Mouse (Mus musculus) MEL (cell line): ENCODE results near the gene Fndc5. TPM values are rescaled to one million over a fixed set of nuclear protein-coding genes. Genes with fewer than 3 reads are reported as not detected.

Experiments
- DNase-seq: peaks from one replicate; pipeline ENCODE4 v3.0.0; 2011; ENCODE audit warnings: low read depth, low spot score
- H3K27ac ChIP-seq: 2 replicates; pipeline ENCODE4 v1.5.1; 2012; ENCODE audit warnings: low read depth, mild to moderate bottlenecking, control low read depth, low read length, moderate library complexity; ENCODE audit not compliant: control insufficient read depth
- H3K27me3 ChIP-seq, 2 experiments: fragments of 150-350 bp in 1 of 2; sonication (generic) in 1 of 2; 2 replicates each; pipeline ENCODE4 v1.6.1; 2012; ENCODE audit warnings: low read length in 2 of 2, mild to moderate bottlenecking in 2 of 2, improper control_type of control experiment in 1 of 2, moderate library complexity in 1 of 2; ENCODE audit not compliant: insufficient read depth in 2 of 2, control insufficient read depth in 1 of 2
- H3K36me3 ChIP-seq, 2 experiments: 2 replicates each; pipeline ENCODE4 v1.6.1; 2012 to 2014; ENCODE audit warnings: low read length in 2 of 2, improper control_type of control experiment in 1 of 2, inconsistent platforms in 1 of 2, mild to moderate bottlenecking in 1 of 2; ENCODE audit not compliant: insufficient read depth in 2 of 2, control insufficient read depth in 1 of 2
- H3K4me1 ChIP-seq, 2 experiments: fragments of 150-350 bp in 1 of 2; sonication (generic) in 1 of 2; 2 replicates each; pipeline ENCODE4 v1.6.1; 2012; ENCODE audit warnings: low read length in 2 of 2, improper control_type of control experiment in 1 of 2, mild to moderate bottlenecking in 1 of 2; ENCODE audit not compliant: insufficient read depth in 2 of 2, control insufficient read depth in 1 of 2
- H3K4me3 ChIP-seq, 2 experiments: fragments of 150-350 bp in 1 of 2; sonication (generic) in 1 of 2; 2 replicates each; pipeline ENCODE4 v1.5.1; 2012; ENCODE audit warnings: low read depth in 2 of 2, low read length in 2 of 2, mild to moderate bottlenecking in 2 of 2, moderate library complexity in 2 of 2, control low read depth in 1 of 2, improper control_type of control experiment in 1 of 2; ENCODE audit not compliant: control insufficient read depth in 1 of 2, insufficient read depth in 1 of 2
- H3K79me2 ChIP-seq: 2 replicates; pipeline ENCODE4 v1.6.1; 2012; ENCODE audit warnings: mild to moderate bottlenecking, low read length, moderate library complexity; ENCODE audit not compliant: control insufficient read depth, poor library complexity, insufficient read depth
- H3K9ac ChIP-seq: 2 replicates; pipeline ENCODE4 v1.6.1; 2012; ENCODE audit warnings: low read depth, mild to moderate bottlenecking, control low read depth, low read length, moderate library complexity; ENCODE audit not compliant: control insufficient read depth, poor library complexity, severe bottlenecking
- H3K9me3 ChIP-seq: fragments of 150-350 bp; sonication (generic); replicated peaks from 2 replicates; pipeline ENCODE4 v1.6.1; 2012; ENCODE audit warnings: mild to moderate bottlenecking, low read length, improper control_type of control experiment, moderate library complexity; ENCODE audit not compliant: insufficient read depth
- BHLHE40 ChIP-seq: IDR thresholded peaks from 2 replicates; pipeline ENCODE4 v1.6.1; 2012; ENCODE audit warnings: low read depth, mild to moderate bottlenecking, inconsistent platforms, low read length, improper control_type of control experiment, borderline replicate concordance
- EP300 ChIP-seq, 2 experiments: IDR thresholded peaks; 2 replicates each; pipeline ENCODE4 v1.6.1; 2011; ENCODE audit warnings: improper control_type of control experiment in 2 of 2, low read length in 2 of 2, low read depth in 1 of 2, mild to moderate bottlenecking in 1 of 2
- ETS1 ChIP-seq: IDR thresholded peaks from 2 replicates; pipeline ENCODE4 v1.6.1; 2012; ENCODE audit warnings: low read depth, mild to moderate bottlenecking, inconsistent platforms, low read length, improper control_type of control experiment, moderate library complexity
- GATA1 ChIP-seq: IDR thresholded peaks from 2 replicates; pipeline ENCODE4 v1.6.1; 2011; ENCODE audit warnings: low read depth, low read length, improper control_type of control experiment
- HCFC1 ChIP-seq: IDR thresholded peaks from 2 replicates; pipeline ENCODE4 v1.6.1; 2012; ENCODE audit warnings: low read depth, mild to moderate bottlenecking, inconsistent platforms, low read length, improper control_type of control experiment, moderate library complexity
- JUND ChIP-seq: IDR thresholded peaks from 2 replicates; pipeline ENCODE4 v1.6.1; 2011; ENCODE audit warnings: low read depth, mild to moderate bottlenecking, improper control_type of control experiment, low read length
- MYB ChIP-seq: IDR thresholded peaks from 2 replicates; pipeline ENCODE4 v1.6.1; 2011; ENCODE audit warnings: mild to moderate bottlenecking, low read depth, low read length, improper control_type of control experiment
- NELFE ChIP-seq: IDR thresholded peaks from 2 replicates; pipeline ENCODE4 v1.6.1; 2011; ENCODE audit warnings: low read depth, low read length, improper control_type of control experiment
- POLR2A ChIP-seq, 2 experiments: IDR thresholded peaks; 2 replicates each; pipeline ENCODE4 v1.6.1; 2011 to 2012; ENCODE audit warnings: low read length in 2 of 2, mild to moderate bottlenecking in 2 of 2, control low read depth in 1 of 2, improper control_type of control experiment in 1 of 2, low read depth in 1 of 2, moderate library complexity in 1 of 2; ENCODE audit not compliant: control insufficient read depth in 1 of 2, insufficient read depth in 1 of 2, poor library complexity in 1 of 2
- POLR2AphosphoS2 ChIP-seq: IDR thresholded peaks from 2 replicates; pipeline ENCODE4 v1.6.1; 2011; ENCODE audit warnings: low read length, improper control_type of control experiment
- POLR2AphosphoS5 ChIP-seq: IDR thresholded peaks from 2 replicates; pipeline ENCODE4 v1.6.1; 2012; ENCODE audit warnings: low read depth, borderline replicate concordance, mild to moderate bottlenecking, inconsistent platforms, low read length, moderate library complexity, mixed read lengths
- RCOR1 ChIP-seq: IDR thresholded peaks from 2 replicates; pipeline ENCODE4 v1.6.1; 2012; ENCODE audit warnings: low read depth, mild to moderate bottlenecking, inconsistent platforms, low read length, improper control_type of control experiment
- SIN3A ChIP-seq: IDR thresholded peaks from 2 replicates; pipeline ENCODE4 v1.6.1; 2012; ENCODE audit warnings: low read length, improper control_type of control experiment, inconsistent platforms
- TBP ChIP-seq: IDR thresholded peaks from 2 replicates; pipeline ENCODE4 v1.8.0; 2011; ENCODE audit warnings: low read depth, low read length, improper control_type of control experiment
- TCF12 ChIP-seq: IDR thresholded peaks from 2 replicates; pipeline ENCODE4 v1.6.1; 2014; ENCODE audit warnings: low read depth, mild to moderate bottlenecking, inconsistent platforms, low read length, improper control_type of control experiment, moderate library complexity
- USF1 ChIP-seq: IDR thresholded peaks from 2 replicates; pipeline ENCODE4 v1.6.1; 2014; ENCODE audit warnings: low read depth, mild to moderate bottlenecking, inconsistent platforms, low read length, improper control_type of control experiment, moderate library complexity
- polyA plus RNA-seq, 2 experiments: library from polyadenylated mRNA; stranded (reverse) in 1 of 2; unstranded in 1 of 2; fragments of >175 nt in 1 of 2; fragments of >200 nt in 1 of 2; gene quantifications; 2 replicates each; pipeline versions ENCODE4 v1.2.1 to v1.2.4; 2012; ENCODE audit warnings: low replicate concordance in 2 of 2, low read depth in 1 of 2; ENCODE audit not compliant: insufficient read length in 2 of 2, insufficient read depth in 1 of 2, missing spikeins in 1 of 2
- total RNA-seq: library from RNA; depleted of rRNA; stranded (reverse); fragments of 300-350 nt; gene quantifications from 2 replicates; pipeline ENCODE4 v1.2.3, GENCODE M21; 2012

Fndc5 gene
- total and polyA plus RNA-seq, 3 experiments, result 15.8 to 123 (median 35.9) TPM

DNA sequence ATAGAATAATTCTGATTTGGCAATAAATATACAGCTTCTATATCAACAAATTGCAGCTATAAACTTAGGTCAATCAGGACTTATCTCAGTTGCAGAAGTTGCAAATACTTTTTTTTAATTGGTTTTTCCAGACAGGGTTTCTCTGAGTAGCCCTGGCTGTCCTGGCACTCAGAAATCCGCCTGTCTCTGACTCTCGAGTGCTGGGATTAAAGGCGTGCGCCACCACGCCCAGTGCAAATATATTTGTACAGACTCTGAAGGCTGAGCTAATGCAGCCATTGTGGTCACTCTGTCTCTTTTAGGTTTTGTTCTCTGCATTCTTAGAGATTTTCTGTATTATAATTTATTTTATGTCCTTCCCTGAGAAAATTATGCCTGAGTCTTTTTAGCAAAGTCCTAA, 20.7 kb downstream of the Fndc5 start:
- Histone ChIP-seq H3K36me3 (peaks cover 9 to 13% of the 10 kb centered on the region in 2 experiments), H3K27me3 (no peaks in the 10 kb centered on the region), H3K79me2 (no peaks in the 10 kb centered on the region), H3K4me3 (no peak overlapping the region), H3K9me3 (no peaks in the 10 kb centered on the region), H3K9ac (no peak overlapping the region), H3K27ac (no peak overlapping the region), H3K4me1 (peaks cover 5 to 16% of the 10 kb centered on the region in 2 experiments; a peak in 3 of 4 replicates)
- no peak for DNase-seq
- no peak for TF ChIP-seq NELFE
- no peak for TF ChIP-seq JUND

DNA sequence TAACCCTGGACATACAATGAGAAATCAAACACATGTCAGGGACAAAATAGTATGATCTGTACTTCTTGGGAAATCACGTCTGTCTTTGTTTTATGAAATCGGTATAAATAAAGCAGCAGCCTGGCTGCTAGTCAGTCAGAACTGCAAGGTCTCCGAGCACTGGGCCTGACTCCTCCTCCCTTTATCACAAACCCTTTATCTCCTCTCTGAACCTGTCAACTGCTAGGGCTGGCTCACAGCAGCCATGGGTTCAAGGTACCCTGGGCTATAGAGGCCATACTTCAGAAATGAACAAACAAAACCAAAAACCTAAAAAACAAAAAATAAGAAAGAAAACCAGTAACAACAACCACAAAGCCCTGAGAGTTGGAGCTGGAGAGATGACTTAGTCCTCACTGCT, 21.8 kb downstream of the Fndc5 start:
- H3K9ac ChIP-seq, result no peak overlapping the region
- H3K27me3 ChIP-seq, result no peaks in the 10 kb centered on the region
- DNase-seq, result peak; percentile 69
- H3K27ac ChIP-seq, result peak overlapping the region; percentile 35; the same call in 1 of the 2 replicates
- TF ChIP-seq NELFE (no peak), USF1 (0 out of 2 replicates have a peak, but pooled peaks have one; percentile 4), POLR2AphosphoS2 (no peak), BHLHE40 (no peak), GATA1 (peak; percentile 77), SIN3A (peak; percentile 34; the same call in 1 of the 2 replicates), POLR2AphosphoS5 (no peak), MYB (no peak), EP300 (IDR thresholded peaks at IDR 0.05; ENCODE audit: low read depth in 1 of 2, low read length in 2 of 2) (peak; percentile 59 to 61; a peak in 3 of 4 replicates), RCOR1 (no peak), POLR2A (IDR thresholded peaks at IDR 0.05; ENCODE audit: control insufficient read depth in 1 of 2, insufficient read depth in 1 of 2, low read depth in 1 of 2, low read length in 2 of 2, poor library complexity in 1 of 2) (no peak), TCF12 (peak; percentile 48; the same call in 1 of the 2 replicates), ETS1 (no peak), TBP (no peak), HCFC1 (0 out of 2 replicates have a peak, but pooled peaks have one; percentile 26)
- TF ChIP-seq, all 39 proteins: peak for 6
- Histone ChIP-seq H3K4me1 (peaks cover 5 to 16% of the 10 kb centered on the region in 2 experiments; a peak in 3 of 4 replicates), H3K36me3 (peaks cover 12 to 13% of the 10 kb centered on the region in 2 experiments), H3K4me3 (no peak overlapping the region), H3K9me3 (no peaks in the 10 kb centered on the region), H3K79me2 (no peaks in the 10 kb centered on the region)
